Mouse (Mus musculus) cerebellum, postnatal 4 days (tissue): ENCODE results near the gene Gm21093.
"Not testable (repeated sequence)": the region's sequence is repeated elsewhere in the genome, so short reads cannot be mapped to it uniquely, and the experiment has no call there.

Experiments used
- DNase-seq, 2 experiments: peaks; one replicate each; pipeline ENCODE4 v3.0.0; 2022; ENCODE audit warnings: low spot score in 2 of 2, mixed read lengths in 1 of 2

The Gm21093 gene

DNA sequence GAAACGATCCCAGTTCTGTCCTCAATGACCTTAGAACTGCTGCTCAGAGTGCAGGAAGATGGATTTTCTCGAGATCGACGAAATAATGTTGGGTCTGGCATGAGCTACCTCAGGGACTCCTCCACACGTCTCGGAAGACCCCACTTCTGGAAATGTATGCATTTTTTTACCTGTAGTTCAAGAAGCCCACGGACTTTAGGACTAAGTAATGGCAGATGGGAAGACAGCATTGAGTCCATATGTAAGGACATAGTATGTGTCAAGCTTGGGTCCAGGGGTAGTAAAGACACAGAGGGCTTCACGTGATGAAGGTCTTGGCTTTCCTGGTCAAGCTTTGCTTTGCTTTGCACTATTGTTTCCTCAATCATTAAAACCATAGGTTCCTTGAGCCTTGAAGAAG, at the start of gene Gm21093:
Gene Gm21093 (minus strand): TSS at position 101 of the 400 bp plus-strand sequence.
- DNase-seq = not testable (repeated sequence)
